Comparison of ENCODE assay signal across 13 mouse cellular contexts in genomic region chr2:32681754-32682153, GRCm38 (mm10). TPM values are rescaled to one million over a fixed set of nuclear protein-coding genes. Genes with fewer than 3 reads are reported as not detected.
DNase-seq lines count a peak whose midpoint lies in the region; ATAC-seq lines count a peak whose summit lies in the region.
"Had no signal": no experiment of that assay in that cellular context is flagged by ENCODE, and none has a peak within 500 bp of the region (broad histone marks: within the 10 kb centered on the region; RNA-seq: fewer than 3 reads in every experiment).

No protein-coding gene starts in this region.

- ATAC-seq in heart, embryonic 12.5 days (ENCODE audit: insufficient number of reproducible peaks, low FRiP score), result no peak
- ATAC-seq in embryonic facial prominence, embryonic 14.5 days (ENCODE audit: low read depth), result peak; percentile 47
- 0 out of 2 replicates have a peak, but pooled peaks have one; percentile 26 for ATAC-seq in stomach, embryonic 16.5 days (ENCODE audit: insufficient read depth, low FRiP score)
- ATAC-seq: CD4-positive, CD25-positive, alpha-beta regulatory T cell, adult 4 months had no signal

- no peak overlapping the region for H3K4me2 ChIP-seq in heart, embryonic 12.5 days
- no peak overlapping the region for H3K4me2 ChIP-seq in embryonic facial prominence, embryonic 14.5 days (ENCODE audit: low read depth, low read length)
- H3K4me2 ChIP-seq in stomach, embryonic 16.5 days (ENCODE audit: low read depth, low read length), result no peak overlapping the region

- no peaks in the 10 kb centered on the region for H3K27me3 ChIP-seq in heart, embryonic 12.5 days (replicated peaks)
- no peaks in the 10 kb centered on the region for H3K27me3 ChIP-seq in embryonic facial prominence, embryonic 14.5 days (replicated peaks; ENCODE audit: control insufficient read depth, insufficient read depth, low read length)
- H3K27me3 ChIP-seq in stomach, embryonic 16.5 days (ENCODE audit: control insufficient read depth, insufficient read depth, low read length), result no peaks in the 10 kb centered on the region

- H3K9ac ChIP-seq in heart, embryonic 12.5 days, result no peak overlapping the region
- H3K9ac ChIP-seq in embryonic facial prominence, embryonic 14.5 days (ENCODE audit: low read depth, low read length), result no peak overlapping the region
- peak overlapping the region; percentile 24; the same call in 1 of the 2 replicates for H3K9ac ChIP-seq in stomach, embryonic 16.5 days (ENCODE audit: low read length)
- H3K9ac ChIP-seq: liver, embryonic 14.5 days had no signal

- H3K4me3 ChIP-seq in heart, embryonic 12.5 days, result no peak overlapping the region
- H3K4me3 ChIP-seq in embryonic facial prominence, embryonic 14.5 days (ENCODE audit: low read depth, low read length), result no peak overlapping the region
- H3K4me3 ChIP-seq in stomach, embryonic 16.5 days (replicated peaks; ENCODE audit: low read length), result no peak overlapping the region

- peaks cover 90% of the 10 kb centered on the region for H3K36me3 ChIP-seq in heart, embryonic 12.5 days
- peaks cover 69% of the 10 kb centered on the region for H3K36me3 ChIP-seq in embryonic facial prominence, embryonic 14.5 days (ENCODE audit: control insufficient read depth, insufficient read depth, low read length)
- peaks cover 24% of the 10 kb centered on the region for H3K36me3 ChIP-seq in stomach, embryonic 16.5 days (ENCODE audit: control insufficient read depth, insufficient read depth, low read length)

- H3K27ac ChIP-seq in heart, embryonic 12.5 days (ENCODE audit: poor library complexity, severe bottlenecking), result 0 out of 2 replicates have a peak overlapping the region, but pooled peaks have one; percentile 22
- no peak overlapping the region for H3K27ac ChIP-seq in embryonic facial prominence, embryonic 14.5 days (replicated peaks; ENCODE audit: low read depth, low read length)
- peak overlapping the region; percentile 84; the same call in 1 of the 2 replicates for H3K27ac ChIP-seq in stomach, embryonic 16.5 days (ENCODE audit: low read length)
- H3K27ac ChIP-seq: liver, embryonic 14.5 days had no signal

- H3K4me1 ChIP-seq in heart, embryonic 12.5 days (replicated peaks), result peaks cover 31% of the 10 kb centered on the region
- H3K4me1 ChIP-seq in embryonic facial prominence, embryonic 14.5 days (ENCODE audit: control insufficient read depth, insufficient read depth, low read length), result peaks cover 8% of the 10 kb centered on the region; the same call in 1 of the 2 replicates
- H3K4me1 ChIP-seq in stomach, embryonic 16.5 days (ENCODE audit: control insufficient read depth, insufficient read depth, low read length), result peaks cover 23% of the 10 kb centered on the region

- DNase-seq in heart, postnatal 4 days, result no peak
- peak; percentile 48 for DNase-seq in retina, postnatal 1 day
- no peak for DNase-seq in retina, embryonic 14.5 days (ENCODE audit: low spot score)
- peak; percentile 62 for DNase-seq in embryonic facial prominence, embryonic 14.5 days (ENCODE audit: low spot score)
- DNase-seq in adrenal gland, adult 2 months, result no peak
- DNase-seq in heart, adult 9 months (ENCODE audit: low spot score in 2 of 2), result no peak
- DNase-seq: kidney, adult 8-10 months; thymus, postnatal 4 days had no signal

- no peaks in the 10 kb centered on the region for H3K9me3 ChIP-seq in heart, embryonic 12.5 days (replicated peaks)
- H3K9me3 ChIP-seq in embryonic facial prominence, embryonic 14.5 days (ENCODE audit: control insufficient read depth, low read length), result 0 out of 2 replicates have a peak, but pooled peaks cover 3% of the 10 kb centered on the region
- H3K9me3 ChIP-seq in stomach, embryonic 16.5 days (replicated peaks; ENCODE audit: control insufficient read depth, low read length), result no peaks in the 10 kb centered on the region

- WGBS in heart, embryonic 12.5 days, result 67% methylated on average over 6 of the region's 6 CpGs
- 59% methylated on average over 6 of the region's 6 CpGs for WGBS in embryonic facial prominence, embryonic 14.5 days
- 56% methylated on average over 6 of the region's 6 CpGs for WGBS in stomach, embryonic 16.5 days

RNA-seq across cellular contexts. Expression of gene Fpgs, which starts 22.2 kb away (rescaled TPM):
- 18.7 and 20.3 TPM in 2 replicates for polyA plus RNA-seq in heart, embryonic 12.5 days (2016; fragmentation: Nextera tagmentation; extraction: Ambion mirVana)
- total RNA-seq in heart, postnatal 4 days (2021), result 10 to 100 TPM; 10.5 to 12.5 TPM
- 28.2 and 31.0 TPM in 2 replicates for polyA plus RNA-seq in embryonic facial prominence, embryonic 14.5 days (2014; fragmentation: Nextera tagmentation; extraction: Ambion mirVana)
- polyA plus RNA-seq in stomach, embryonic 16.5 days (2015; fragmentation: Nextera tagmentation; extraction: Ambion mirVana), result 28.3 and 30.6 TPM in 2 replicates
- 10 to 100 TPM in 1 of 2 experiments, 1 to 10 TPM in 1; 7.5 to 13.9 TPM for total RNA-seq in adrenal gland, adult 2 months (2021)
- polyA plus RNA-seq in adrenal gland, adult 2 months (2012; rRNA removed), result 45.7 and 48.2 TPM in 2 replicates

RNA-seq across cellular contexts. Expression of gene Cdk9, which starts 31.1 kb away (rescaled TPM):
- 67.5 and 73.3 TPM in 2 replicates for polyA plus RNA-seq in heart, embryonic 12.5 days (2016; fragmentation: Nextera tagmentation; extraction: Ambion mirVana)
- 10 to 100 TPM; 38.2 to 46.0 TPM for total RNA-seq in heart, postnatal 4 days (2021)
- polyA plus RNA-seq in embryonic facial prominence, embryonic 14.5 days (2014; fragmentation: Nextera tagmentation; extraction: Ambion mirVana), result 67.4 and 82.3 TPM in 2 replicates
- 71.9 and 82.7 TPM in 2 replicates for polyA plus RNA-seq in stomach, embryonic 16.5 days (2015; fragmentation: Nextera tagmentation; extraction: Ambion mirVana)
- 10 to 100 TPM; 69.7 to 74.7 TPM for total RNA-seq in adrenal gland, adult 2 months (2021)
- 131 and 132 TPM in 2 replicates for polyA plus RNA-seq in adrenal gland, adult 2 months (2012; rRNA removed)

RNA-seq across cellular contexts. Expression of gene Eng, which starts 35.4 kb away (rescaled TPM):
- polyA plus RNA-seq in heart, embryonic 12.5 days (2016; fragmentation: Nextera tagmentation; extraction: Ambion mirVana), result 159 and 168 TPM in 2 replicates
- total RNA-seq in heart, postnatal 4 days (2021), result 100 to 1,000 TPM; 149 to 162 TPM
- polyA plus RNA-seq in embryonic facial prominence, embryonic 14.5 days (2014; fragmentation: Nextera tagmentation; extraction: Ambion mirVana), result 57.9 and 64.3 TPM in 2 replicates
- 63.6 and 64.5 TPM in 2 replicates for polyA plus RNA-seq in stomach, embryonic 16.5 days (2015; fragmentation: Nextera tagmentation; extraction: Ambion mirVana)
- 100 to 1,000 TPM; 100 to 128 TPM for total RNA-seq in adrenal gland, adult 2 months (2021)
- 266 and 281 TPM in 2 replicates for polyA plus RNA-seq in adrenal gland, adult 2 months (2012; rRNA removed)
- polyA plus RNA-seq: CD4-positive, CD25-positive, alpha-beta regulatory T cell, adult 4 months had no signal

RNA-seq across cellular contexts. Expression of gene Sh2d3c, which starts 39.1 kb away (rescaled TPM):
- 35.4 and 36.0 TPM in 2 replicates for polyA plus RNA-seq in heart, embryonic 12.5 days (2016; fragmentation: Nextera tagmentation; extraction: Ambion mirVana)
- 10 to 100 TPM; 38.2 to 41.4 TPM for total RNA-seq in heart, postnatal 4 days (2021)
- polyA plus RNA-seq in embryonic facial prominence, embryonic 14.5 days (2014; fragmentation: Nextera tagmentation; extraction: Ambion mirVana), result 21.7 and 28.3 TPM in 2 replicates
- 26.8 and 27.4 TPM in 2 replicates for polyA plus RNA-seq in stomach, embryonic 16.5 days (2015; fragmentation: Nextera tagmentation; extraction: Ambion mirVana)
- total RNA-seq in adrenal gland, adult 2 months (2021), result 10 to 100 TPM; 11.3 to 19.1 TPM
- 47.0 and 50.8 TPM in 2 replicates for polyA plus RNA-seq in adrenal gland, adult 2 months (2012; rRNA removed)

RNA-seq across cellular contexts. Expression of gene 6330409D20Rik, which starts 59.1 kb away (rescaled TPM):
- not detected in 2 replicates for polyA plus RNA-seq in heart, embryonic 12.5 days (2016; fragmentation: Nextera tagmentation; extraction: Ambion mirVana)
- total RNA-seq in heart, postnatal 4 days (2021), result not detected
- polyA plus RNA-seq in embryonic facial prominence, embryonic 14.5 days (2014; fragmentation: Nextera tagmentation; extraction: Ambion mirVana), result 0.33 and 0.45 TPM in 2 replicates
- polyA plus RNA-seq in stomach, embryonic 16.5 days (2015; fragmentation: Nextera tagmentation; extraction: Ambion mirVana), result 0.20 and 0.28 TPM in 2 replicates
- total RNA-seq in adrenal gland, adult 2 months (2021), result not detected
- polyA plus RNA-seq in adrenal gland, adult 2 months (2012; rRNA removed), result not detected in 2 replicates
- total RNA-seq: granulocyte monocyte progenitor cell, adult 5-6 weeks had no signal

Comparison
In these comparisons a context has a peak if more than half of its experiments do, and no peak if none do; other contexts are left out.
1. DNase-seq: peak in retina, postnatal 1 day (single experiment) and embryonic facial prominence, embryonic 14.5 days (single experiment); none in heart, postnatal 4 days (single experiment), retina, embryonic 14.5 days (single experiment), adrenal gland, adult 2 months (single experiment) and heart, adult 9 months (0 of 2).